Mouse (Mus musculus) heart, embryonic 11.5 days (tissue): Measurements from ENCODE around the gene Chd6. TPM values are rescaled to one million over a fixed set of nuclear protein-coding genes. Genes with fewer than 3 reads are reported as not detected.

Experiments
- ATAC-seq: fragments of 200-750 bp; cut with Nextera tagmentation; replicated peaks from 2 replicates; pipeline ENCODE4 v1.8.0; 2017; ENCODE audit warnings: moderate library complexity; ENCODE audit not compliant: insufficient number of reproducible peaks, low FRiP score, low TSS enrichment
- H3K27ac ChIP-seq: fragments of 300-500 bp; sonication (generic); 2 replicates; pipeline ENCODE4 v1.5.1; 2014; ENCODE audit warnings: mild to moderate bottlenecking, low read depth, low read length
- H3K27me3 ChIP-seq: fragments of 300-500 bp; sonication (generic); 2 replicates; pipeline ENCODE4 v1.6.1; 2014; ENCODE audit warnings: mild to moderate bottlenecking, low read length, mixed read lengths; ENCODE audit not compliant: control insufficient read depth, insufficient read depth
- H3K36me3 ChIP-seq: fragments of 300-500 bp; sonication (generic); 2 replicates; pipeline ENCODE4 v1.6.1; 2014; ENCODE audit warnings: mild to moderate bottlenecking, low read length, moderate library complexity, mixed read lengths; ENCODE audit not compliant: control insufficient read depth, insufficient read depth
- H3K4me1 ChIP-seq: fragments of 300-500 bp; sonication (generic); 2 replicates; pipeline ENCODE4 v1.6.1; 2014; ENCODE audit warnings: low read length; ENCODE audit not compliant: control insufficient read depth, insufficient read depth
- H3K4me2 ChIP-seq: fragments of 300-500 bp; sonication (generic); 2 replicates; pipeline ENCODE4 v1.6.1; 2014; ENCODE audit warnings: mild to moderate bottlenecking, moderate library complexity
- H3K4me3 ChIP-seq: fragments of 300-500 bp; sonication (generic); 2 replicates; pipeline ENCODE4 v1.5.1; 2014; ENCODE audit warnings: low read depth, low read length
- H3K9ac ChIP-seq: fragments of 300-500 bp; sonication (generic); 2 replicates; pipeline ENCODE4 v1.6.1; 2014; ENCODE audit warnings: mild to moderate bottlenecking, low read depth, low read length, moderate library complexity
- H3K9me3 ChIP-seq: fragments of 300-500 bp; sonication (generic); replicated peaks from 2 replicates; pipeline ENCODE4 v1.6.1; 2016; ENCODE audit warnings: low read length; ENCODE audit not compliant: control insufficient read depth
- WGBS: fragments of 180-500 bp; shearing (Covaris S2); extraction: QIAGEN DNeasy Blood & Tissue Kit; methylation state at CpG from one replicate; pipeline ENCODE4 v1.1.7; 2014; ENCODE audit not compliant: insufficient replicate concordance; 5-methylcytosine and 5-hydroxymethylcytosine counted together
- polyA plus RNA-seq: library from polyadenylated mRNA; unstranded; fragments of >200 nt; fragmentation: Nextera tagmentation; extraction: Ambion mirVana; gene quantifications from 2 replicates; pipeline ENCODE4 v1.2.1, GENCODE M21; 2014

The Chd6 gene
- polyA plus RNA-seq, 1 experiment from 2014 or later: 25.0 TPM

DNA sequence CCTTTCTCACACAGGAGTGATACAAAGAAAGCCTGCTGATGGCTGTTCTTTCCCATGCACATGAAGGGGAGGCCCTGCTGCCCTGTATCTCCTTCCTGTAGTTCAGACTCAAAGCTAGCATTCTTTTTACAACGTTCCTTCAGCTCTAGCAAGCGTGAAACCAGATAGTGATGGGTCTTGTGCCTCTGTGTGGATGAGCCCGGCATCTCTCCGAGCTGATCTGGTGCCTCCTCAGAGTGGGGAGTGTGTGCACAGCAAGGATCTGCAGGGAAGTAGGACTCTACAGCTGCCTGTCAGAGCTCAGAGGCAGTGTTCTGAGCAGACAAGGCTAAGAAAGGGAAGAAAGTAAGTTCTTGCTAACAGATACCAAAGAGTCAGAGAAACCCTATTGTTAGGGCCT, 157.3 kb downstream of the Chd6 start:
- H3K36me3 ChIP-seq: peaks cover 40% of the 10 kb centered on the region
- H3K4me2 ChIP-seq: no peak overlapping the region
- no peak overlapping the region for H3K27ac ChIP-seq
- H3K4me3 ChIP-seq: no peak overlapping the region
- peaks cover 11% of the 10 kb centered on the region for H3K4me1 ChIP-seq
- no peaks in the 10 kb centered on the region for H3K9me3 ChIP-seq
- ATAC-seq: no peak
- H3K27me3 ChIP-seq: no peaks in the 10 kb centered on the region
- no peak overlapping the region for H3K9ac ChIP-seq
- WGBS: 55% methylated on average over 4 of the region's 4 CpGs

DNA sequence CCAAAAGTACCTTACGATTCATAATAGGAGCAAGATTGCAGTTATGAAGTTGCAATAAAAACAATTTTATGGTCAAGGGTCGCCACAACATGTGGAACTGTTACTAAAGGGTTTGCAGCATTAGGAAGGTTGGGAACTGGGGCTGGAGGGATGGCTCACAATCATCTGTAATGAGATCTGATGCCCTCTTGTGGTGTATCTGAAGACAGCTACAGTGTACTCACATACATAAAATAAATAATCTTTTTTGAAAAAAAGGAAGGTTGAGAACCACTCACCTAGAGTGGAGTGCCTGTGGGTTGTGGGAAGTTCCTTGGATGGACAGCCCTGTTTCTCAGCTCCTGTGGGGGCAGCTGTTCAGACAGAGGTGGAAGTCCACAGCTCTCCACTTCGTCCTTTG, 166.4 kb downstream of the Chd6 start:
- Histone ChIP-seq H3K4me2 (no peak overlapping the region), H3K27ac (no peak overlapping the region), H3K9me3 (no peaks in the 10 kb centered on the region), H3K36me3 (no peaks in the 10 kb centered on the region), H3K4me3 (no peak overlapping the region), H3K4me1 (peaks cover 25% of the 10 kb centered on the region), H3K27me3 (no peaks in the 10 kb centered on the region), H3K9ac (no peak overlapping the region)
- 69% methylated on average over 3 of the region's 3 CpGs for WGBS
- no peak for ATAC-seq

GRCm38 (mm10) chr2:160940930-160941709, 167.8 kb downstream of the Chd6 start:
- Histone ChIP-seq H3K4me2 (peak overlapping the region; percentile 46), H3K4me3 (no peak overlapping the region), H3K9ac (no peak overlapping the region), H3K9me3 (no peaks in the 10 kb centered on the region), H3K27ac (peak overlapping the region; percentile 64), H3K27me3 (0 out of 2 replicates have a peak, but pooled peaks cover 2% of the 10 kb centered on the region), H3K4me1 (peaks cover 25% of the 10 kb centered on the region), H3K36me3 (no peaks in the 10 kb centered on the region)
- 21% methylated on average over 17 of the region's 17 CpGs for WGBS
- ATAC-seq: peak; percentile 66

GRCm38 (mm10) chr2:160934451-160934850, 174.4 kb downstream of the Chd6 start:
- Histone ChIP-seq H3K27me3 (0 out of 2 replicates have a peak, but pooled peaks cover 2% of the 10 kb centered on the region), H3K9me3 (no peaks in the 10 kb centered on the region), H3K27ac (no peak overlapping the region), H3K4me1 (no peaks in the 10 kb centered on the region), H3K36me3 (no peaks in the 10 kb centered on the region), H3K4me3 (no peak overlapping the region), H3K4me2 (no peak overlapping the region), H3K9ac (no peak overlapping the region)
- ATAC-seq: no peak
- WGBS: 71% methylated on average over 4 of the region's 4 CpGs

DNA sequence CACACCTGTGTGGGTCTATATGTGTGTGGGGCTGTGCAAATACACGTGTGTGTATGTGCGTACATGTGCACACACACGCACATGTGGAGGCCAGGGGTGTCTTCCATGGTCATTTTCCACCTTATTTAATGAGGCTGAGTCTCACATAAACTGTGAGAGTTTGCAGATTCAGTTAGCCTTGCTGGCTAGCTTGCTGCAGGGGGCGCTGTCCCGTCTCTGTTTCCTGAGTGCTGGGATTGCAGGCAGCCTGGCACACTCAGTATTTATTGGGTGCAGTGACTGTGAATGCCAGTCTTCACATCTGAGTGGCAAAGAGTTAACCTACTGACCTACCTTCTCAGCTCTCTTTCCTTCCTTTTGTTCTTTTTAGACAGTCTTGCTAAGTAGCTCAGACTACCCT, 175.0 kb downstream of the Chd6 start:
- Histone ChIP-seq H3K27me3 (0 out of 2 replicates have a peak, but pooled peaks cover 2% of the 10 kb centered on the region), H3K27ac (no peak overlapping the region), H3K9ac (no peak overlapping the region), H3K4me3 (no peak overlapping the region), H3K36me3 (no peaks in the 10 kb centered on the region), H3K9me3 (no peaks in the 10 kb centered on the region), H3K4me2 (no peak overlapping the region), H3K4me1 (no peaks in the 10 kb centered on the region)
- no peak for ATAC-seq
- WGBS: 51% methylated on average over 5 of the region's 5 CpGs

GRCm38 (mm10) chr2:160932981-160933380, 175.9 kb downstream of the Chd6 start:
- H3K27me3 ChIP-seq: 0 out of 2 replicates have a peak, but pooled peaks cover 2% of the 10 kb centered on the region
- H3K36me3 ChIP-seq: no peaks in the 10 kb centered on the region
- ATAC-seq: no peak
- WGBS: 71% methylated on average over 3 of the region's 3 CpGs
- no peaks in the 10 kb centered on the region for H3K4me1 ChIP-seq
- no peak overlapping the region for H3K27ac ChIP-seq
- H3K9ac ChIP-seq: no peak overlapping the region
- no peaks in the 10 kb centered on the region for H3K9me3 ChIP-seq
- no peak overlapping the region for H3K4me2 ChIP-seq
- no peak overlapping the region for H3K4me3 ChIP-seq

DNA sequence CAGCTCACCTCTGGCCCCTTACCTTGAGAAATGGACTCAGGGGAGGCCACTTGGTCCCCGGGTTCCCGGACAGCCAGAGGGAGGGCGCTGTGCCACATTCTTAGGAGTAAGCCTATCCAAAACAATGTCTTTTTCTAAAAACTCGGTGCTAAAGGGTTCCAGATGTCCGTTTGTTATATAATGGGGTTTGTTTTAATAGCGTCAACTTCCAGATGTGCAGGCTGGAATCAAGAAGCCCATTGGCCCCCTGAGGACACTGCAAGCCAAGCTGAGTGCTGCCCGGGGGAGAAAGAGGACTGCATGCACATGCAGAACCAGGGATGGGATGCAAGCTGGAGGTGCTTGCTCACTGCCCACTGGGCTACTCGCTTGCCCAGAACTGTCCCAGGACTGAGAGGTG, 176.6 kb downstream of the Chd6 start:
- Histone ChIP-seq H3K9me3 (no peaks in the 10 kb centered on the region), H3K4me1 (no peaks in the 10 kb centered on the region), H3K27me3 (0 out of 2 replicates have a peak, but pooled peaks cover 2% of the 10 kb centered on the region), H3K4me3 (no peak overlapping the region), H3K4me2 (no peak overlapping the region), H3K36me3 (no peaks in the 10 kb centered on the region), H3K9ac (no peak overlapping the region), H3K27ac (no peak overlapping the region)
- ATAC-seq: no peak
- WGBS: 65% methylated on average over 8 of the region's 8 CpGs

- 90% methylated on average over 5 of the region's 5 CpGs for WGBS
- Histone ChIP-seq H3K36me3 (no peaks in the 10 kb centered on the region), H3K27ac (no peak overlapping the region), H3K4me3 (no peak overlapping the region), H3K4me2 (no peak overlapping the region), H3K27me3 (no peaks in the 10 kb centered on the region), H3K4me1 (no peaks in the 10 kb centered on the region), H3K9ac (no peak overlapping the region), H3K9me3 (no peaks in the 10 kb centered on the region)
- no peak for ATAC-seq
Measured at GRCm38 (mm10) chr2:160931378-160931777, 177.5 kb downstream of the Chd6 start.

DNA sequence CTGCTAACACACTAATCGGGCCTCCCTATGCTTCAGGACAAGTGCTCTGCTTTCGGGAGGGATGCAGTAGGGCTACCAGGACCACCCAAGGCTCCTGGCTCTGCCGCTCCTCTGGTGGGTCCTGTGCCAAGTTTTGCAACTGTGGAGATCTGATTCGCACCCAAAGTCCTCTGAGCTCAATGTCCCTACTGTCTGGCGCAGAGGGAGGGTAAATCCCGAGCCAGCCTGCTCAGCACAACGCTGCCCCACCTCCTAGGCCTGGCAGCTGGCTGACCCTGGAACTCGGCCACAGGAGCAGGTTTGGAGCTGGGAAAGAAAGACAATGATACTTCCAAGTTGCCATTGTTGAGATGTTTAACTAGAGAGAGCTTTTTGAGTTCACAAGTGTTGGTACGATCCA, 183.7 kb downstream of the Chd6 start:
- Histone ChIP-seq H3K4me3 (no peak overlapping the region), H3K27ac (no peak overlapping the region), H3K4me1 (no peaks in the 10 kb centered on the region), H3K4me2 (no peak overlapping the region), H3K36me3 (no peaks in the 10 kb centered on the region), H3K9me3 (no peaks in the 10 kb centered on the region), H3K27me3 (no peaks in the 10 kb centered on the region), H3K9ac (no peak overlapping the region)
- no peak for ATAC-seq
- WGBS: 75% methylated on average over 9 of the region's 9 CpGs
